17 mouse cellular contexts compared by ENCODE assay signal in genomic region chr8:126006310-126006990, GRCm38 (mm10). TPM values are rescaled to one million over a fixed set of nuclear protein-coding genes. Genes with fewer than 3 reads are reported as not detected.
DNase-seq lines count a peak whose midpoint lies in the region; ATAC-seq lines count a peak whose summit lies in the region.
"Had no signal": no experiment of that assay in that cellular context is flagged by ENCODE, and none has a peak within 500 bp of the region (broad histone marks: within the 10 kb centered on the region; RNA-seq: fewer than 3 reads in every experiment).

No protein-coding gene starts in this region.

- no peak overlapping the region for H3K27ac ChIP-seq in forebrain, embryonic 12.5 days
- no peak overlapping the region for H3K27ac ChIP-seq in forebrain, embryonic 13.5 days
- H3K27ac ChIP-seq: intestine, embryonic 15.5 days; kidney, postnatal 0 days; liver, embryonic 12.5 days; neural tube, embryonic 15.5 days had no signal

- H3K4me1 ChIP-seq in forebrain, embryonic 12.5 days = no peaks in the 10 kb centered on the region; the same call in 1 of the 2 replicates
- no peaks in the 10 kb centered on the region for H3K4me1 ChIP-seq in forebrain, embryonic 13.5 days
- H3K4me1 ChIP-seq: liver, embryonic 12.5 days had no signal

- H3K4me2 ChIP-seq in forebrain, embryonic 12.5 days = no peak overlapping the region
- H3K4me2 ChIP-seq in forebrain, embryonic 13.5 days = no peak overlapping the region
- H3K4me2 ChIP-seq: liver, embryonic 12.5 days; neural tube, embryonic 15.5 days had no signal

- 81% methylated on average over 11 of the region's 11 CpGs for WGBS in forebrain, embryonic 12.5 days
- 74% methylated on average over 11 of the region's 11 CpGs for WGBS in forebrain, embryonic 13.5 days

- peak; percentile 33 to 46 for DNase-seq in layer of hippocampus, adult 8-10 months (ENCODE audit: low spot score in 2 of 2)
- DNase-seq in layer of hippocampus, postnatal 25 days (ENCODE audit: extremely low spot score in 1 of 2, low spot score in 1 of 2) = no peak
- peak; percentile 98 for DNase-seq in brain, adult 2 months (ENCODE audit: low read depth, low spot score)
- DNase-seq in cerebellum, postnatal 14 days = peak; percentile 88 to 94
- DNase-seq in testis, postnatal 14 days (ENCODE audit: low spot score) = no peak
- no peak for DNase-seq in thymus, adult 18-20 months
- DNase-seq: heart, postnatal 14 days; thymus, postnatal 14 days had no signal

- H3K27me3 ChIP-seq in forebrain, embryonic 12.5 days = no peaks in the 10 kb centered on the region
- H3K27me3 ChIP-seq in forebrain, embryonic 13.5 days = no peaks in the 10 kb centered on the region
- H3K27me3 ChIP-seq: intestine, embryonic 15.5 days; liver, embryonic 12.5 days; neural tube, embryonic 15.5 days; Patski had no signal

- H3K36me3 ChIP-seq in forebrain, embryonic 12.5 days (replicated peaks) = no peaks in the 10 kb centered on the region
- H3K36me3 ChIP-seq in forebrain, embryonic 13.5 days (ENCODE audit: poor library complexity, severe bottlenecking) = no peaks in the 10 kb centered on the region
- H3K36me3 ChIP-seq: intestine, embryonic 15.5 days; liver, embryonic 12.5 days; neural tube, embryonic 15.5 days had no signal

- H3K4me3 ChIP-seq in forebrain, embryonic 12.5 days (replicated peaks) = no peak overlapping the region
- H3K4me3 ChIP-seq in forebrain, embryonic 13.5 days = no peak overlapping the region
- H3K4me3 ChIP-seq: intestine, embryonic 15.5 days; liver, embryonic 12.5 days; neural tube, embryonic 15.5 days had no signal

- no peaks in the 10 kb centered on the region for H3K9me3 ChIP-seq in forebrain, embryonic 12.5 days
- H3K9me3 ChIP-seq in forebrain, embryonic 13.5 days (replicated peaks) = no peaks in the 10 kb centered on the region
- H3K9me3 ChIP-seq: intestine, embryonic 15.5 days; liver, embryonic 12.5 days; neural tube, embryonic 15.5 days had no signal

- peak overlapping the region; percentile 29; the same call in 1 of the 2 replicates for H3K9ac ChIP-seq in forebrain, embryonic 12.5 days
- no peak overlapping the region for H3K9ac ChIP-seq in forebrain, embryonic 13.5 days
- H3K9ac ChIP-seq: intestine, embryonic 15.5 days; liver, embryonic 12.5 days; neural tube, embryonic 15.5 days had no signal

- no peak for ATAC-seq in forebrain, embryonic 12.5 days (ENCODE audit: low FRiP score)
- ATAC-seq in forebrain, embryonic 13.5 days = no peak
- ATAC-seq: intestine, embryonic 15.5 days; liver, embryonic 12.5 days; lung, postnatal 0 days; Patski had no signal

RNA-seq across cellular contexts. Expression of gene Kcnk1, which starts 11.5 kb away (rescaled TPM):
- polyA plus RNA-seq in forebrain, embryonic 12.5 days (2016; fragmentation: Nextera tagmentation; extraction: Ambion mirVana) = 6.2 and 6.5 TPM in 2 replicates
- 4.1 and 5.2 TPM in 2 replicates for polyA plus RNA-seq in forebrain, embryonic 13.5 days (2015; fragmentation: Nextera tagmentation; extraction: Ambion mirVana)
- 10 to 100 TPM; 54.2 to 62.9 (median 59.2) TPM for total RNA-seq in layer of hippocampus, adult 8-10 months (2022)
- total RNA-seq in layer of hippocampus, postnatal 25 days (2021) = 10 to 100 TPM; 78.3 to 82.5 TPM
- total RNA-seq: heart, postnatal 14 days; monocyte, adult 5-6 weeks had no signal

Comparison
In these comparisons a context has a peak if more than half of its experiments do, and no peak if none do; other contexts are left out.
1. DNase-seq: peak in layer of hippocampus, adult 8-10 months (2 of 2), brain, adult 2 months (single experiment) and cerebellum, postnatal 14 days (2 of 2); none in layer of hippocampus, postnatal 25 days (0 of 2), testis, postnatal 14 days (single experiment) and thymus, adult 18-20 months (0 of 2).